Mouse (Mus musculus): ENCODE measurements around the gene Cyp2c68.
"Not testable (repeated sequence)": the region's sequence is repeated elsewhere in the genome, so short reads cannot be mapped to it uniquely, and the experiment has no call there.

Cyp2c68 gene

GRCm38 (mm10) chr19:39740920-39741319, at the start of gene Cyp2c68:
Gene Cyp2c68 (minus strand): TSS chr19:39741054.
- DNase-seq (ENCODE audit: low read depth), result no peak

GRCm38 (mm10) chr19:39785458-39785857, 44.6 kb upstream of the Cyp2c68 start:
- DNase-seq (ENCODE audit: low read depth), result not testable (repeated sequence)

DNA sequence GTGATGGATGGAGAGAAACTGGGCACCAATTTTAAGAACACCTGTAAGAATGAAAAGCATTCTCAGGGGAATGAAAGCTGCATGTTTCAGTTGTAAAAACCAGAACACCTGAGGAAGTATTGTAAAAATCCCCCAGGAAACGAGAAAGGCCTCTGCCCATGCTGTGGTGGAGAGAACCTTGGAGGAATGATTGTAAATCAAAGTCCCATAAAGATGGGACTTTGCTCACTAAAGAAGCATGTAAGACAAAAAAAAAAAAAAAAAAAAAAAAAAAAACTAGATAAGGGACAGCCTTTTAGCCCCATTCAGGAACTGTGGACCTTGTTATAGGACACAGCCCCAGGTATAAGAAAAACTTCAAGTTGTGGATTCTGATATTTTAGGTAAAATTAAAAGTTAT, 4.5 kb upstream of the Cyp2c68 start:
- DNase-seq (ENCODE audit: low read depth), result no peak

GRCm38 (mm10) chr19:39744361-39744760, 3.5 kb upstream of the Cyp2c68 start:
- DNase-seq (ENCODE audit: low read depth), result not testable (repeated sequence)

- not testable (repeated sequence) for DNase-seq (ENCODE audit: low read depth)
These were observed 29.7 kb downstream of the Cyp2c68 start for GRCm38 (mm10) chr19:39711116-39711515.

- DNase-seq (ENCODE audit: low read depth), result not testable (repeated sequence)
These were observed 75.2 kb downstream of the Cyp2c68 start for GRCm38 (mm10) chr19:39665650-39666049.

- no peak for DNase-seq (ENCODE audit: low read depth)
These were observed 88.5 kb downstream of the Cyp2c68 start for GRCm38 (mm10) chr19:39652381-39652780.

- no peak for DNase-seq (ENCODE audit: low read depth)
These were observed 91.9 kb downstream of the Cyp2c68 start, which contains the start of gene Cyp2c67 for GRCm38 (mm10) chr19:39648938-39649337. Gene Cyp2c67 (minus strand): TSS chr19:39649051.

- no peak for DNase-seq (ENCODE audit: low read depth)
These were observed 93.3 kb downstream of the Cyp2c68 start for GRCm38 (mm10) chr19:39647519-39647918.

GRCm38 (mm10) chr19:39644551-39644950, 96.3 kb downstream of the Cyp2c68 start:
- DNase-seq (ENCODE audit: low read depth), result not testable (repeated sequence)

All from c-Kit-positive CD71-negative TER-119-negative erythroid progenitor cells, embryonic 14.5 days (primary cell).